8 mouse cellular contexts compared by ENCODE assay signal in genomic region chr10:63242798-63243435, GRCm38 (mm10). TPM values are rescaled to one million over a fixed set of nuclear protein-coding genes. Genes with fewer than 3 reads are reported as not detected.
DNase-seq lines count a peak whose midpoint lies in the region; ATAC-seq and TF ChIP-seq lines count a peak whose summit lies in the region.

No protein-coding gene starts in this region.

- H3K27me3 ChIP-seq in cerebellum, adult 2 months (ENCODE audit: control insufficient read depth, insufficient read depth, low read length) = no peaks in the 10 kb centered on the region
- H3K27me3 ChIP-seq in testis, adult 2 months (ENCODE audit: control insufficient read depth, insufficient read depth, low read length) = no peaks in the 10 kb centered on the region
- H3K27me3 ChIP-seq in hindbrain, embryonic 14.5 days (ENCODE audit: control insufficient read depth, insufficient read depth, low read length) = no peaks in the 10 kb centered on the region
- H3K27me3 ChIP-seq in midbrain, embryonic 14.5 days (ENCODE audit: control insufficient read depth, insufficient read depth, low read length) = no peaks in the 10 kb centered on the region

- peak overlapping the region; percentile 80 for H3K9ac ChIP-seq in hindbrain, embryonic 14.5 days
- H3K9ac ChIP-seq in midbrain, embryonic 14.5 days (replicated peaks; ENCODE audit: low read length) = peak overlapping the region; percentile 82

- peak overlapping the region; percentile 92 for H3K4me3 ChIP-seq in cerebellum, adult 2 months (replicated peaks; ENCODE audit: insufficient read depth, low read depth, low read length)
- peak overlapping the region; percentile 99; the same call in 1 of the 2 replicates for H3K4me3 ChIP-seq in testis, adult 2 months (ENCODE audit: control insufficient read depth, low read depth, low read length)
- H3K4me3 ChIP-seq in hindbrain, embryonic 14.5 days (replicated peaks; ENCODE audit: low read length) = peak overlapping the region; percentile 95
- peak overlapping the region; percentile 90 for H3K4me3 ChIP-seq in midbrain, embryonic 14.5 days (replicated peaks; ENCODE audit: low read depth, low read length)

- intact Hi-C loops in gastrocnemius, postnatal 14 days (cut with DNase I; ENCODE audit: low total_unique reads) = no loop called here

- peak in 1 of 2 experiments; percentile 13 for DNase-seq in cerebellum, adult 2 months
- DNase-seq in cerebellum, postnatal 4 days (ENCODE audit: low spot score in 2 of 2) = no peak
- DNase-seq in testis, postnatal 14 days (ENCODE audit: low spot score) = no peak
- DNase-seq in hindbrain, embryonic 14.5 days (ENCODE audit: low spot score) = peak; percentile 55
- peak; percentile 27 for DNase-seq in midbrain, embryonic 14.5 days
- no peak for DNase-seq in layer of hippocampus, adult 8-10 months (ENCODE audit: low spot score in 2 of 2)
- DNase-seq in gastrocnemius, postnatal 14 days = no peak

- ATAC-seq in hindbrain, embryonic 14.5 days (ENCODE audit: low FRiP score) = no peak
- no peak for ATAC-seq in midbrain, embryonic 14.5 days (ENCODE audit: low FRiP score, low TSS enrichment)

- no peak overlapping the region for H3K27ac ChIP-seq in cerebellum, adult 2 months (ENCODE audit: insufficient read depth, low read length)
- peak overlapping the region; percentile 54 for H3K27ac ChIP-seq in testis, adult 2 months (ENCODE audit: control insufficient read depth, insufficient read depth, low read depth, low read length)
- H3K27ac ChIP-seq in hindbrain, embryonic 14.5 days = peak overlapping the region; percentile 40; the same call in 1 of the 2 replicates
- 0 out of 2 replicates have a peak overlapping the region, but pooled peaks have one; percentile 45 for H3K27ac ChIP-seq in midbrain, embryonic 14.5 days (replicated peaks; ENCODE audit: low read depth, low read length)

- H3K4me2 ChIP-seq in hindbrain, embryonic 14.5 days (replicated peaks) = peak overlapping the region; percentile 63
- peak overlapping the region; percentile 78 for H3K4me2 ChIP-seq in midbrain, embryonic 14.5 days (ENCODE audit: low read length)

- no peak for TF ChIP-seq CTCF in cerebellum, adult 2 months (IDR thresholded peaks at IDR 0.05; ENCODE audit: borderline replicate concordance, insufficient read depth, low read depth, low read length)
- no peak for TF ChIP-seq CTCF in testis, adult 2 months (IDR thresholded peaks at IDR 0.05; ENCODE audit: control insufficient read depth, insufficient read depth, insufficient replicate concordance, low read depth, low read length)

- 12% methylated on average over 12 of the region's 12 CpGs for WGBS in cerebellum, adult 2 months
- WGBS in hindbrain, embryonic 14.5 days = 27% methylated on average over 12 of the region's 12 CpGs
- 30% methylated on average over 12 of the region's 12 CpGs for WGBS in midbrain, embryonic 14.5 days

- no peaks in the 10 kb centered on the region for H3K9me3 ChIP-seq in hindbrain, embryonic 14.5 days (ENCODE audit: control insufficient read depth, low read length)
- H3K9me3 ChIP-seq in midbrain, embryonic 14.5 days (ENCODE audit: control insufficient read depth, low read length) = no peaks in the 10 kb centered on the region

- H3K4me1 ChIP-seq in cerebellum, adult 2 months (ENCODE audit: control insufficient read depth, insufficient read depth, low read length) = no peaks in the 10 kb centered on the region
- H3K4me1 ChIP-seq in testis, adult 2 months (ENCODE audit: control insufficient read depth, insufficient read depth, low read length) = no peaks in the 10 kb centered on the region; the same call in 1 of the 2 replicates
- H3K4me1 ChIP-seq in hindbrain, embryonic 14.5 days (replicated peaks; ENCODE audit: control insufficient read depth, insufficient read depth, low read length) = peaks cover 25% of the 10 kb centered on the region
- H3K4me1 ChIP-seq in midbrain, embryonic 14.5 days (ENCODE audit: control insufficient read depth, insufficient read depth, low read length) = peaks cover 22% of the 10 kb centered on the region

- peaks cover 2% of the 10 kb centered on the region; the same call in 1 of the 2 replicates for H3K36me3 ChIP-seq in testis, adult 2 months (ENCODE audit: control insufficient read depth, insufficient read depth, low read length)
- H3K36me3 ChIP-seq in hindbrain, embryonic 14.5 days (replicated peaks; ENCODE audit: control insufficient read depth, insufficient read depth) = peaks cover 9% of the 10 kb centered on the region
- H3K36me3 ChIP-seq in midbrain, embryonic 14.5 days (ENCODE audit: control insufficient read depth, insufficient read depth, low read length) = no peaks in the 10 kb centered on the region

- TF ChIP-seq POLR2A in cerebellum, adult 2 months (IDR thresholded peaks at IDR 0.05; ENCODE audit: borderline replicate concordance, insufficient read depth, low read length) = no peak
- no peak for TF ChIP-seq POLR2A in testis, adult 2 months (IDR thresholded peaks at IDR 0.05; ENCODE audit: control insufficient read depth, low read depth, low read length)

RNA-seq across cellular contexts. Expression of gene Herc4, which starts 0.7 kb away (rescaled TPM):
- 25.5 and 28.2 TPM in 2 replicates for polyA plus RNA-seq in cerebellum, adult 2 months (2012; rRNA removed)
- polyA plus RNA-seq in testis, adult 2 months (2012; rRNA removed) = 60.8 and 71.4 TPM in 2 replicates
- 30.9 and 31.5 TPM in 2 replicates for polyA plus RNA-seq in hindbrain, embryonic 14.5 days (2014; fragmentation: Nextera tagmentation; extraction: Ambion mirVana)
- polyA plus RNA-seq in midbrain, embryonic 14.5 days (2014; fragmentation: Nextera tagmentation; extraction: Ambion mirVana) = 27.0 and 34.7 TPM in 2 replicates
- total RNA-seq in layer of hippocampus, adult 8-10 months (2022) = 10 to 100 TPM; 39.5 to 49.5 (median 40.2) TPM
- total RNA-seq in gastrocnemius, postnatal 14 days (2021) = 10 to 100 TPM; 18.1 to 20.6 TPM

RNA-seq across cellular contexts. Expression of gene Mypn, which starts 39.2 kb away (rescaled TPM):
- 1.4 and 1.9 TPM in 2 replicates for polyA plus RNA-seq in cerebellum, adult 2 months (2012; rRNA removed)
- polyA plus RNA-seq in testis, adult 2 months (2012; rRNA removed) = 3.2 and 3.5 TPM in 2 replicates
- polyA plus RNA-seq in hindbrain, embryonic 14.5 days (2014; fragmentation: Nextera tagmentation; extraction: Ambion mirVana) = 0.37 and 0.68 TPM in 2 replicates
- polyA plus RNA-seq in midbrain, embryonic 14.5 days (2014; fragmentation: Nextera tagmentation; extraction: Ambion mirVana) = 0.12 and 0.64 TPM in 2 replicates
- total RNA-seq in layer of hippocampus, adult 8-10 months (2022) = 1 to 10 TPM; 1.7 to 2.2 (median 2.0) TPM
- 100 to 1,000 TPM; 240 to 247 TPM for total RNA-seq in gastrocnemius, postnatal 14 days (2021)

Comparison
In these comparisons a context has a peak if more than half of its experiments do, and no peak if none do; other contexts are left out.
1. DNase-seq: peak in hindbrain, embryonic 14.5 days (single experiment) and midbrain, embryonic 14.5 days (single experiment); none in cerebellum, postnatal 4 days (0 of 2), testis, postnatal 14 days (single experiment), layer of hippocampus, adult 8-10 months (0 of 2) and gastrocnemius, postnatal 14 days (single experiment).
2. Peak in every context shown above with its lines, with median percentiles within 50 percentile points of each other: H3K4me3 ChIP-seq.